Mouse (Mus musculus) liver, embryonic 14.5 days (tissue): ENCODE measurements around the gene Dpp4. TPM values are rescaled to one million over a fixed set of nuclear protein-coding genes. Genes with fewer than 3 reads are reported as not detected.

Experiments
- ATAC-seq: fragments of 200-750 bp; cut with Nextera tagmentation; 2 replicates; pipeline ENCODE4 v1.8.0; 2017; ENCODE audit warnings: moderate number of reproducible peaks, mild to moderate bottlenecking, moderate library complexity; ENCODE audit not compliant: insufficient read depth
- DNase-seq, 3 experiments: peaks; one replicate each; pipeline ENCODE4 v3.0.0-alpha.2; 2012 to 2013; ENCODE audit warnings: low read depth in 3 of 3, low spot score in 3 of 3
- H3K27ac ChIP-seq: fragments of 300-500 bp; sonication (generic); 2 replicates; pipeline ENCODE4 v1.5.1; 2014; ENCODE audit warnings: moderate library complexity, mild to moderate bottlenecking, control low read depth, inconsistent platforms
- H3K27me3 ChIP-seq: fragments of 300-500 bp; sonication (generic); 2 replicates; pipeline ENCODE4 v1.6.1; 2014; ENCODE audit warnings: mild to moderate bottlenecking, low read length, moderate library complexity; ENCODE audit not compliant: control insufficient read depth, insufficient read depth
- H3K36me3 ChIP-seq: fragments of 300-500 bp; sonication (generic); replicated peaks from 2 replicates; pipeline ENCODE4 v1.6.1; 2014; ENCODE audit warnings: low read depth; ENCODE audit not compliant: control insufficient read depth, insufficient read depth
- H3K4me1 ChIP-seq, 2 experiments: fragments of 200-500 bp in 1 of 2; fragments of 300-500 bp in 1 of 2; sonication (generic) in 1 of 2; replicated peaks; 2 replicates each; pipeline ENCODE4 v1.6.1; 2012 to 2014; ENCODE audit warnings: antibody characterized with exemption in 1 of 2, inconsistent platforms in 1 of 2, low read length in 1 of 2; ENCODE audit not compliant: control insufficient read depth in 2 of 2, insufficient read depth in 2 of 2
- H3K4me2 ChIP-seq: fragments of 300-500 bp; sonication (generic); 2 replicates; pipeline ENCODE4 v1.6.1; 2014; ENCODE audit warnings: low read depth, mild to moderate bottlenecking, control low read depth, moderate library complexity
- H3K4me3 ChIP-seq, 2 experiments: fragments of 200-500 bp in 1 of 2; fragments of 300-500 bp in 1 of 2; sonication (generic) in 1 of 2; 2 replicates each; pipeline ENCODE4 v1.5.1; 2012 to 2014; ENCODE audit warnings: low read depth in 2 of 2, low read length in 2 of 2, mild to moderate bottlenecking in 2 of 2, control low read depth in 1 of 2, inconsistent platforms in 1 of 2, moderate library complexity in 1 of 2; ENCODE audit not compliant: insufficient read depth in 1 of 2
- H3K9ac ChIP-seq: fragments of 300-500 bp; sonication (generic); replicated peaks from 2 replicates; pipeline ENCODE4 v1.6.1; 2014; ENCODE audit warnings: mild to moderate bottlenecking, control low read depth, moderate library complexity
- H3K9me3 ChIP-seq: fragments of 300-500 bp; sonication (generic); 2 replicates; pipeline ENCODE4 v1.6.1; 2016; ENCODE audit warnings: low read length, mixed read lengths; ENCODE audit not compliant: control insufficient read depth
- CTCF ChIP-seq: IDR thresholded peaks from 2 replicates; pipeline ENCODE4 v1.5.1; 2016; ENCODE audit warnings: antibody characterized with exemption, low read depth, control low read depth
- EP300 ChIP-seq: IDR thresholded peaks from 2 replicates; pipeline ENCODE4 v1.6.1; 2016; ENCODE audit warnings: antibody characterized with exemption, low read depth
- WGBS: fragments of 180-500 bp; shearing (Covaris S2); extraction: QIAGEN DNeasy Blood & Tissue Kit; methylation state at CpG from one replicate; pipeline ENCODE4 v1.1.7; 2014; ENCODE audit not compliant: insufficient replicate concordance; 5-methylcytosine and 5-hydroxymethylcytosine counted together
- polyA plus RNA-seq, 2 experiments: library from polyadenylated mRNA; depleted of rRNA in 1 of 2; stranded (reverse) in 1 of 2; unstranded in 1 of 2; fragments of >200 nt; fragmentation: Nextera tagmentation in 1 of 2; extraction: Ambion mirVana in 1 of 2; gene quantifications; 2 replicates each; pipeline versions ENCODE4 v1.2.1 to v1.2.3; 2012 to 2014

The Dpp4 gene
- polyA plus RNA-seq, 2 experiments: 2.3 to 4.4 TPM

DNA sequence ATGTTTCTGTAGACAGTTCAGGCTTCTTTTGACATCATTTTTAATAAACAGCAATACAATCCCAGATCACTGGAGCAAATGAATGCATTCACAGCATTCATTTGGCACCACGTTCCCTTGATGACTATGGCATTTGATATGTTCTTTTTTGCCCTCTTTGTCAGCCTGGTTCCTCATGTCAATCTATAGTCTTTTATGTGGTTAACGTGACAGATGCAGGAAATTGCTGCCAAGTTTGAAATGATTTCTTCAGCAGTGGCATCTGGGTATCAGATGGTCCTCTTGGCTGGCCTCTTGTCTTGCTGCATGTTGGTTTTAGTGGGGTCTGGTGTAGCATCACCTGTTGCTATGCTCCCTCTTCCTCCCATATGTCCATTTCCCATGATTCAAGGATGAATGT is 118.2 kb downstream of the Dpp4 start:
- Histone ChIP-seq H3K36me3 (no peaks in the 10 kb centered on the region), H3K9me3 (no peaks in the 10 kb centered on the region), H3K4me2 (no peak overlapping the region), H3K4me3 (no peak overlapping the region), H3K27ac (no peak overlapping the region), H3K27me3 (no peaks in the 10 kb centered on the region), H3K4me1 (no peaks in the 10 kb centered on the region), H3K9ac (no peak overlapping the region)
- TF ChIP-seq EP300: no peak
- TF ChIP-seq CTCF: no peak
- DNase-seq: no peak
- WGBS: 23% methylated on average over 2 of the region's 2 CpGs
- ATAC-seq: no peak

GRCm38 (mm10) chr2:62287532-62287931 is 124.5 kb downstream of the Dpp4 start:
- Histone ChIP-seq H3K9ac (no peak overlapping the region), H3K4me2 (no peak overlapping the region), H3K36me3 (no peaks in the 10 kb centered on the region), H3K27me3 (no peaks in the 10 kb centered on the region), H3K4me1 (no peaks in the 10 kb centered on the region), H3K9me3 (no peaks in the 10 kb centered on the region), H3K4me3 (no peak overlapping the region), H3K27ac (no peak overlapping the region)
- 30% methylated on average over 4 of the region's 4 CpGs for WGBS
- ATAC-seq (no peak), DNase-seq (no peak)
- TF ChIP-seq CTCF (no peak), EP300 (no peak)

DNA sequence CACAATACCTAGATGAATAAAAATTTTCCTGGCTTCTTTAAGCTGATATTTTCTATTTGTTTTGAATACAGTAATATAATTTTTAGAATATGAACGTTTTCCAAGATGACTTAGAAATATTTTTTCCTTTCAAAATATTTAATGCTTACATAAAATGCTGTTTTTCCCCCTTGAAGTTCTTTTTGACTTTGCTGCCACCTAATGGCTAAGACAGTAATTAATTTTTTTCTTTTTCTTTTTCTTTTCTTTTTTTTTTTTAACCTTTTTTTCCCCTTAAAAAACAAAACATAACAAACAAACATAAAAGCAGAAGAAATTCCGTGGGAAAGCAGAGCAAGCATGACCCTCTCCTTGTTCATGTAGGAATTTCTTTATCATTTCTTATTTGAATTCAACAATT is 126.2 kb downstream of the Dpp4 start:
- Histone ChIP-seq H3K9ac (no peak overlapping the region), H3K4me3 (no peak overlapping the region), H3K27me3 (no peaks in the 10 kb centered on the region), H3K4me1 (no peaks in the 10 kb centered on the region), H3K4me2 (no peak overlapping the region), H3K9me3 (no peaks in the 10 kb centered on the region), H3K36me3 (no peaks in the 10 kb centered on the region), H3K27ac (no peak overlapping the region)
- ATAC-seq: no peak
- TF ChIP-seq EP300 (no peak), CTCF (no peak; the same call in 1 of the 2 replicates)
- no peak for DNase-seq
- WGBS: under 1% methylated on average over 2 of the region's 2 CpGs

DNA sequence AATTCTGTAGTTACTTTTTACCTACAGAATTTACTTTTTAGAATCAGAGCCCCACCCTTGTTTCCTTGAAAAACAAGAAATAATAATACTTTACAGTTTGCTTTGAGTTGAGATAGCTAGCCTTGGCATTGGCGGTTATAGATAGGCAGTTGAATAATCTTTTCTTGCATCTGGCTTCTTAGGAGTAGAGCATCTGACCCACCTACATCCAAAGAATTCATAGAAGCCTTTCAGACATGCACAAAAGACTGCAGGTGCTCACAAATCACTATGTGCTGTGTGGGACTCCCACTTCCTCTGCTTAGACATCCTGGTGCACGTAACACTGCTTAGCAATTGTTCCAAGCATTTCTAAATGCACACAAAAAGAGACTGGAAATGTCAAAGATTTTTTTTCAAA is 127.0 kb downstream of the Dpp4 start:
- ATAC-seq (peak; percentile 33; the same call in 1 of the 2 replicates), DNase-seq (peak in 2 of 3 experiments; percentile 0 to 5)
- WGBS: 47% methylated on average over 2 of the region's 2 CpGs
- H3K9ac ChIP-seq: no peak overlapping the region
- H3K4me3 ChIP-seq: no peak overlapping the region
- H3K9me3 ChIP-seq: no peaks in the 10 kb centered on the region
- TF ChIP-seq EP300: 0 out of 2 replicates have a peak, but pooled peaks have one; percentile 36
- TF ChIP-seq CTCF: no peak
- no peaks in the 10 kb centered on the region for H3K27me3 ChIP-seq
- H3K36me3 ChIP-seq: no peaks in the 10 kb centered on the region
- H3K27ac ChIP-seq: no peak overlapping the region
- no peak overlapping the region for H3K4me2 ChIP-seq
- no peaks in the 10 kb centered on the region for H3K4me1 ChIP-seq

Other genes with a start within 250 kb of the Dpp4 start
- 0.03 TPM in 1 of 2 replicates, not detected in the other for gene Gcg, start 71.4 kb upstream of the Dpp4 start, polyA plus RNA-seq (2012; rRNA removed)
- 0.15 TPM in 1 of 2 replicates, not detected in the other for gene Gcg, start 71.4 kb upstream of the Dpp4 start, polyA plus RNA-seq (2014; fragmentation: Nextera tagmentation; extraction: Ambion mirVana)
- 0.10 and 0.12 TPM in 2 replicates for gene Fap, start 161.8 kb upstream of the Dpp4 start, polyA plus RNA-seq (2012; rRNA removed)
- gene Fap, start 161.8 kb upstream of the Dpp4 start, polyA plus RNA-seq (2014; fragmentation: Nextera tagmentation; extraction: Ambion mirVana): 0.17 TPM in 1 of 2 replicates, not detected in the other
- gene Ifih1, start 234.0 kb upstream of the Dpp4 start, polyA plus RNA-seq (2012; rRNA removed): 0.83 and 1.5 TPM in 2 replicates
- 2.9 and 4.0 TPM in 2 replicates for gene Ifih1, start 234.0 kb upstream of the Dpp4 start, polyA plus RNA-seq (2014; fragmentation: Nextera tagmentation; extraction: Ambion mirVana)